Mouse (Mus musculus): ENCODE measurements around the gene Tbx19.

Gene Tbx19

DNA sequence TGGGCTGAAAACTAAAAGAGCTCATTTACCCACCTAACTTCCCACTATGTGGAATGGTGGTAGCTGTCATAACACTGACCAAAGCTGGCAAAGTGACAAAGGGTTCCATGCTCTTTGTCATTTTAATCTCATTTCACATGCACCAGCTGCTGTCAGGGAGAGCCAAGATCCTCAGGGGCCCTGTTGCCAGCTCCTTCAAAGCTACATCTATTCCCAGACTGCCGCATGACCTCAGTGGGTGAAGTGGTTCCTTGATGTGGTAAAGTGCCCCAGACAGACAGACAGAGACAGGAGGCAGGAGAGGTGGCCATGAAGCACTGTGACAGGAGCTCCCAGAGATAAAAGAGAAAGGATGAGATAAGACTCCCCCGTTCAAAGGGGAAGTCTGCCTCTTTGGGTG is 49.9 kb downstream of the Tbx19 start:
- DNase-seq: no peak

DNA sequence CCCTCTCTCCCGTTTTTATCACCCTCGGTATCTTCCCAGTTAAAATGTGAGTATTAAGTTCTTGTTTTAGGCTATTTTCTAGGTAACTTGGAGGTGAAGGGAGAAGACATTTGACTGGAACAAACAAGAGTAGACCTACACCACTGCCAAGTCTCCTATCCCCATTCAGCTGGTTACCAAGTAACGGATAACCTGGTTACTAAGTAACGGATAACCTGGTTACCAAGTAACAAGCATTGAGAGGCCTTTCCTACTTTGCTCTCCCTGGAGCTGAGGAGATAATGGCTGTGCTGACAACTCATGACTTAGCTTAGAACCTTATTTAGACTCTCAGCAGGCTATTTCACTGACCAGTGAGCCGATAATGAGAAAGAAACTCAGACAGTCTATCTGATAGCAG is 51.4 kb downstream of the Tbx19 start:
- peak in 1 of 2 experiments; percentile 8 for DNase-seq

DNA sequence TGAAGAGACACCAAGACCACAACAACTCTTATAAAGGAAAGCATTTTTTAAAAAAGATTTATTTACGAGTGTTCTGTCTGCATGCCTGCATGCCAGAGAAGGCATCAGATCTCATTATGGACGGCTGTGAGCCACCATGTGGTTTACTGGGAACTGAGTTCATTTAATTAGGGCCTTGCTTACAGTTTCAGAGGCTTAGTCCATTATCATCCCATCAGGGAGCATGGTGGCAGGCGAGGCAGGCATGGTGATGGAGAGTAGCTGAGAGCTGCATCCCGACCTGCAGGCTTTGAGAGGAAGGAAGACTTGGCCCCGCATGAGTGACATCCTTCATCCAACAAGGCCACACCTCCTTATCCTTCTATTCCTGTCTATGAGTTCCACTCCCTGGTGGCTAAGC is 52.1 kb downstream of the Tbx19 start:
- DNase-seq: no peak

DNA sequence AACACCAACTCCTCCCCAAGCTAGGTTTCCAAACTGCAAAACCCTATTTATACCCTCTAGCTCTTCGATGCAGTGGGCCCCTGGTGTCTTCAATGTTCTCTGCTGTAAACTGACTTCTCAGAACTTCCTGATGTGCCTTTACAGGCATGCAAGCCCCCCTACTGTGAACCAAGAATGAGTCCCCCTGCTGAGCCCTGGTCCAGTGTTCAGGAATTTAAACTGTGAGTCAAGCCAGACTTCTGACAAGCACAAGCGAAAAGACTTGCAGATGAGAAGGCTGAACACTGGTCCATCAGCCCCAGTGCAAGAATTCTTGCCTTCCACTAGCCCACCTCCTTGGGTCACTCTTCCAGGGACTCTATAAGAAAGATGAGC is 54.6 kb downstream of the Tbx19 start:
- no peak for DNase-seq

DNA sequence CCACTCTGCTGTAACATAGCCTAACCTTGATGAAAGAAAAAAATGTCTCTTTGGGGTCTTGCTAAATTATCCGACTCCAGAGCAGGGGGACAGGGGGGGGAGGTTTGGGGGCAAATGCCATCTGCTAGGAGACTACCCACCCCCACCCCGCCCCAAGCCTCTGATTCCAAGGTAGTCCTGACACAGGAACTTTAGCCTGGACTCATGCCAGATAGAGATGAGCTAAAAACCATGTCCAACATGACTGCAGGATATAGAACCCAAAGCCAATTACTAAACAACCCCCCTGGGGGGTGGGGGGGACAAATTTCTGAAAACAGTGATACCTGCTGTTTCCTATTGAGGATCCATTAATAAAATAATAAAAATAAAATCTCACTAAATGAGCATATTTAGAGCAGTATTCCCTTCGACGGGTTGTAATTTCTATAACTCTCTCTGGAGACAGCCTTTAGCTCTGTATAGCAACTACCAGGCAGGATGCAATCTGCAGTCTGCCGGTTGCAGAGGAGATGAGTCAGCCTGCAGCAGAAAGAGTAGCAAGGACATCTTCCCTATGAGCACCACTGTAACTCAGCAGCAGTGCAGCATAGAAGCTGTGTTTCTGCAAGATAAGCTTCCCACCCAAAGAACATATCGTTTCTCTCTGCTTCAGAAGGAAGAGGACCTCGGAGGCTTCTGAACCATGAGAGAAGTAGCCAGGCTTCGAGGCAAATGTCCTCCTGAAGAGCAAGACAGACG is 55.1 kb downstream of the Tbx19 start:
- no peak for DNase-seq

DNA sequence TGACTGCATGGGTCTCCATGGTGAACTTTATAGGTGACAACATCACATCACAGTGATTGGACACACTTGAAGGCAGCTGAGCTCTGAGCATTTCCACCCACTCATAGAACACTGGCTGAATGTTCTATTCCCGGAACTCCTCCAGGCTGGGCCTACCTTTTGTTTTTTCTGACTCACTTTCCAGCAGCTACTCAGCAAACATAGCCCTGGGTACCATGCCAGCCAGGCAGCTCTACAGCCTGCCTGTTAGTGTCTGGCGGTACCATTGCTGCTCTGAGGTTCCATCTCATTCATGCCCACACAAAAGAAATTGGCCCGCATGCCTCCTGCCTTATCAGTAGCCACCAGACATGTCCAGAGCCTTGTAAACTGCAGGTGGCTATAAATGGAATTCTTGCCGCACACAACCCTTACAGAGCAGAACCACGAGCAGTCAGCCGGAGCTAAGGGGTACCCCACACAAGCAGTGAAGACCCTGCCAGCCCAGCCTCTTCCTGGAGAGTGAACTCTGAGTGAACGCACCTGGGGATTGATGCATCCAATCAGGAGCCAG is 55.8 kb downstream of the Tbx19 start:
- no peak for DNase-seq

DNA sequence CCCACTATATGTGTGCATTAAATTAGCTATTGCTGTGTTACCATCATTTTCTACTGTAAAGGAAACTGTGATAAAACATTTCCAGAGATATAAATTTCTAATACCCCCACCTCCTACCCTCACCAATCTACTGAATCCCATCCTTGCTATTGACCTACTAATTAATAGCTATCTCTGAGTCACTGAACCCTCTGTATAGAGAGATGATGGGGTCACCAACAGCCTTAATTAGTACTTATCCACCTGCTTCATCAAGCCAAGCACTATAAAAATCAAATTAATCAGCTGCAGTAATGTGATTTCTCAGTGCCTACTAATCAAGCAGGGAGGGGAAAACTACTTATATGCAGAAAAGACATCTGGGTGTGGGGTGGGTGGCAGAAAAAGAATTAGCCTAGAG is 61.0 kb downstream of the Tbx19 start:
- DNase-seq: no peak

DNA sequence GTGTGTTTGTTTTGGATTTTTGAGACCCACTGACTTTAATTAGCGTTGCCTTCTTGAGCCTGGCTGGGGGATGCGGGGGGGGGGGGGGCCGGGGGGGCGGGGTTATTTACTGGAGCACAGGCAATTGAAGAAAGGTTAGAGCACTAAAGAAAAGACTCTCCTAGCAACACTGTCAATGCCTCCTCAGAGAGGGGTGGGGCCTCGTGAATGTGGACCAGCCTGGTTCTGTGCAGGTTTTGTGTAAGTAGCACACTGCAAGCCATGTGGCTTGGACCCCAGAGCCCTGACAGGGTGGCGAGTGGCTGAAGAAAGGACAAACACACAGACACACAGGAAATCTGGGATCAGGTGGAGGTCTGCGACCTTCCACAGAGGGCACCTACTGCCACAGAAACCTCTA is 65.7 kb downstream of the Tbx19 start:
- DNase-seq: no peak

DNA sequence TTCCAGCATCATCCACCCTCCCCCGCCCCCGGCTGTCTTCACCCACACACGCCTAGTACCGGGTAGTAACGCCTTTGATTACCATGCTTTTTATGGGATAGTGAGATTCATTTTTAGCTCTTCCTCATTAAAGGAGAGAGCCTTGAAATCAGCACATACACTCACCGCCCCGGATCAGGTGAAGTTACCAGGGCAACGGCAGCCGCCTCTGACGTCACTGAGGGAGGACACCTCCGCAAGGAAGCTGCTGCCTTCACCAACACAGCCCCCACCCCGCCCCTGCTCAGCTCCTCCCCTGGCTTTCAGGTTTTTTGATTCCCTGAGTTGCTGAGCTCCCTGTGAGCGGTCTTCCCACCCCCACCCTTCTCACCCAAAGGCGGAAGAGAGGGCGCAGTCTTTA is 68.9 kb downstream of the Tbx19 start:
- DNase-seq: peak; percentile 5 to 27

DNA sequence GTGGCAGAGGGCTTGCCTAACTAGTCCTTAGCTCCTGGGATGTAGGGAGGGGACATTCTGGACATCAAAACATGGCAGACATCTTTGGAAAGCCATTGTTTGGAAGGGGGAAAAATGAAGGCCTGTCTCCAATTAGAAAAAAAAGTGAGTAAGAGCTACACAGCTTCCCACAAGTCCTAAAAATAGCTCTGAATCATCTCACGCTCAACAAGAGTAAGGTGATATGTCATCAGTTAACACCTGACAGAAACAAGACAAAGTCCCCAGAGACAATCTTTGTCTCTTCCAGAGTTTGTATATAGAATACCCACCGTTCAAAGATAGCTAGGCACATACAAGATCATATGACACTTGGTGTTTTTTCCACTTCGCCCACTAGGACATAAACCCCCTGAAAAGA is 71.0 kb downstream of the Tbx19 start:
- no peak for DNase-seq
